Mouse (Mus musculus): Measurements from ENCODE around the gene Gm45837.

- TF ChIP-seq MAX (IDR thresholded peaks at IDR 0.05; ENCODE audit: low read length) (no peak), GATA1 (IDR thresholded peaks at IDR 0.05; ENCODE audit: low read depth, low read length) (no peak), CTCF (IDR thresholded peaks at IDR 0.05 in 2 of 3, conservative IDR thresholded peaks at IDR 0.05 in 1 of 3; ENCODE audit: control insufficient read depth in 1 of 3, insufficient read depth in 1 of 3, low read depth in 2 of 3, low read length in 3 of 3, poor library complexity in 1 of 3, severe bottlenecking in 1 of 3) (no peak)
Measured at GRCm38 (mm10) chr7:101383756-101384155, 26.9 kb upstream of the Gm45837 start.

Measured in MEL (cell line).